Mouse (Mus musculus): ENCODE data around the gene Cdk8.

Gene Cdk8

DNA sequence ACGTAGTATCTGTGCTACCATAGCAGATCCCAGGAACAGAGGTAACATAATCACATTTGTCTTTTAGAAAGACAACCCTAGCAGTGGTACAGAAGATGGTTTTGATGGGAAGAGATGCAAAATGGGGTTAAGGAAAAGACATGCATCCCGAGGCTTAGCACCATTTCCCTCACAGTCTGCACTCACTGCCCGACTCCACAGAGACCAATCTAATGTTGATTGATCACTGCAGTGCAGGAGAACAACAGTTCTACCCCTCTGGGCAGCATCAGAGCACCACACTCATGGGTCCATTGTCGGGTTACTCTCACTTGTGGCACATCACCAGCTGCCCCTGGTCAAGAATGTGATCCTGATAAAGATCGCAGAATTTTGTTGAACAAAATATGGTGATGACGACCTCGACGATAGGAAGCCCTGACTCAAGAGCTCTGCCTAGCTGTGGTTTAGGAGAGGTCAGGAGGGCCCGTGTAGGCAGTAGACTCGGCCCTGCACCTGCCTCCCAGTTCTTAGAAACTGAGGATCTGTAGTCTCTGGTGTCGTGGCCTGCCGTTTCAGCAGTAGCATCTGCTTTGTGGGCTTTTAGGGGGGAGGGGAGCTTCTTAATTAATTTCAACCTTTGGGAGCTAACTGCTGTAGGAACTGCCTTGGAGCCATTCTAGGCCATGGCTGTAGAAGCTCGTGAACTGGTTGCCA lies 51.0 kb downstream of the Cdk8 start:
- DNase-seq, result no peak

DNA sequence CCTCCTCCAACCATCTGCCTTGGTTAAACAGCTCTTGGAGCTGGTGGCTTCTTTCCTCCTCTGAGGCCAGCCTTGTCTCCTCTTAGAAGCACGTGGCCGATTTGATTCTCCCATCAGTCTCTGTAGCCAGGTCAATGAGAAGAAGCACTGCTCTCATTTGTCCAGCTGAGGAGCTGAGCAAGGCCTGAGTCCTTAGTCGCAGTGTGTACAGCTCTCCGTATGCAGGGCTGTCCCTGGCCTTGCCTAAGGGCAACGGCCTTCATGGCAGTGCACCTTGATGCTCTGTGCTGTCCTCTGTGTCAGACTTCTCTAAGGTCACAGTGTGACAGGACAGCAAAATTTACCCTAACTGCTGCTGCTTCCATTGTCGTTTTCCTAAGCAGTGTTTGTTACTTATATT lies 52.9 kb downstream of the Cdk8 start:
- no peak for DNase-seq

DNA sequence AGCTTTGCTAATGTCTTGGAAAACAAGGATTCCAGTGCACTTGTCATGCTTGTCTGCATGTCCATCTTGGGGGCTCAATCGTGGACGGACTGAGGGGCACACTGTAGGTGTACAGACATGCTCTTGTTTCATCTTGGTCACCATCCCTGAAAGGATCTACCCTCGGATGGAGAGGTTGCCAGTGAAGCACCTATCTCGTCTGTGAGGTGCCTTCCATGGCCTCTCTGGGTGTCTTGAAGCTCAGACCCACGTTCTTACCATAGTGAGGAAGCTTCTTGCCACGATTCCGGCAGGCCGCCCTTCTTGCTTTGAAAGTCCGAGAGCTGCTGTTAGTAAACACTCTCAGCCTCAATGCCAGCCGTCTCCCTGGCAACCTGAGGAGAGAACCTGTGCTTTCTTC lies 56.4 kb downstream of the Cdk8 start:
- no peak for DNase-seq

DNA sequence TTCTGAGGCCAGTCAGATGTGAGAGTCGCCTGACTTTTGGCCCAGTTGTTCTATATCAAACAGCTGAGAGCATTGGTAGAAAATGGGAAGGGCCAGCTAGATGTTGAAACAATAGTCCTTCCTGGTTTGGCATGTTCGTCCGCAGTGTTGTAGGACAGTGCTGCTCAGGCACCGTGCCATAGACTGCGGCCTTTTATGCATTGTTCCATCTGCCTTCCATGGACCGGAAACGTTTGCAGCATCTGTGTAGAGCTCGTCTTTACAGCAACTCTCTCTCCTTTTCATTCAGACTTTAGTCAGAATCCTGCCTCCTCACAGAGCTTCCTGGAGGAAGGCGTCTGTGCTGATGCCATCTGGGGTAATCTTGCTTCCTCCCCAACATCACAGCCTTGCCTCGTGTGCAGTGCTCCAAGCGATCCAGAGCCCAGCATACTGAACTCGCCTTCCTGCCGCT lies 57.0 kb downstream of the Cdk8 start:
- DNase-seq, result no peak

DNA sequence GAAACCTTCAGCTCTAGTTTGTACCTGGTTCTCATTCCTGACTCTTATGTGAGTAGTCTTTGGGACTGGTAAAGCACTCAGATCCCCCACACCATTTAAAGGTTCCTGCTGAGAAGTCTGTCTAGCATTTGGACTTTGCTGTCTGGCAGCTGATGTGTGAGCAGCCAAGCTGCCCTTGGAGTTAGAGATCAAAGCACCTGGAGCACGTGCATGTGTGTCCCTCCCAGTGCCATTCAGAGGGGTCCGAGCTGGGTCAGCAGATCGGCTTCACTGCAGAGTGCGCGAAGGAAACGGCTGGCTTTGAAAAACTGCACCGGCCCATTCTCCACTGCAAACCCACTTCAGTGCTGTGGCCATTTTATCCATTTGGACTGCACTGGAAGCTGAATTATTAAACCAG lies 58.9 kb downstream of the Cdk8 start:
- DNase-seq, result no peak

DNA sequence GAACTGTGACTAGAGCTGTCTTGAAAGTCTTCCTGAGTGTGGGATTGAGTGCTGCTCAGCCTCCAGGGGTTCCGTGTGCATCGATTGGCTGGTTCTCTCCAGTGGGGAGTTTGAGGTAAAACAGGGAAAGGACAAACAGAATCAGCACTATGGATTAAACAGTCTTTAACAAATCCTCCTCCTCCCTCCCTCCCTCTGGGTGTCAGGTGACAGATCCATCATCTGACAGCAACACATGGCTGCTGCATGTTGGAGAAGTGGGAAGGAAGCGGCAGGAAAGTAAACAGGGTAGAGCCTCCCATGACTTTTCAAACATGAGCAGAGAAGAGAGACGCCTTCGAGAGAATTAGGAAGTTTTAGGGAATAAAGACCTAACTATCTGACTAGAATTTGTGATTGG lies 59.4 kb downstream of the Cdk8 start:
- no peak for DNase-seq

DNA sequence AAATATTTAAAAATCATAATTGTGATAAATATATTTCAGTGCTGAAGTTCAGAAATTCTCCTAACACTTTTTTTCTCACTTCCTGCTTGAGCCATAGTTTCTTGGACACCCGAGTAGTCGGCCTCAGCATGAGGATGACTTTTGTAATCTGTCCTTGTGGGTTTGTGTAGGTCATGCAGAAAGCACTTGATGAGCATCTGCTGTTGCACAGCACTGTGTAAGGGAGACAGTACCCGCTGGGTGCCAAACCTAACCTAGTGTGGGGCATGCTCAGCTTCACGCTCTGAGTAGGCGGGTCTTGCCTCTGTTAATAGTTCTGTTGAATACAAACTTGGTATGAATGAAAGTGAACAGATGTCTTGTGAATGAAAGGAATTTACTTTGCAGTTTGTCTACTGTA lies 60.5 kb downstream of the Cdk8 start:
- DNase-seq, result no peak

DNA sequence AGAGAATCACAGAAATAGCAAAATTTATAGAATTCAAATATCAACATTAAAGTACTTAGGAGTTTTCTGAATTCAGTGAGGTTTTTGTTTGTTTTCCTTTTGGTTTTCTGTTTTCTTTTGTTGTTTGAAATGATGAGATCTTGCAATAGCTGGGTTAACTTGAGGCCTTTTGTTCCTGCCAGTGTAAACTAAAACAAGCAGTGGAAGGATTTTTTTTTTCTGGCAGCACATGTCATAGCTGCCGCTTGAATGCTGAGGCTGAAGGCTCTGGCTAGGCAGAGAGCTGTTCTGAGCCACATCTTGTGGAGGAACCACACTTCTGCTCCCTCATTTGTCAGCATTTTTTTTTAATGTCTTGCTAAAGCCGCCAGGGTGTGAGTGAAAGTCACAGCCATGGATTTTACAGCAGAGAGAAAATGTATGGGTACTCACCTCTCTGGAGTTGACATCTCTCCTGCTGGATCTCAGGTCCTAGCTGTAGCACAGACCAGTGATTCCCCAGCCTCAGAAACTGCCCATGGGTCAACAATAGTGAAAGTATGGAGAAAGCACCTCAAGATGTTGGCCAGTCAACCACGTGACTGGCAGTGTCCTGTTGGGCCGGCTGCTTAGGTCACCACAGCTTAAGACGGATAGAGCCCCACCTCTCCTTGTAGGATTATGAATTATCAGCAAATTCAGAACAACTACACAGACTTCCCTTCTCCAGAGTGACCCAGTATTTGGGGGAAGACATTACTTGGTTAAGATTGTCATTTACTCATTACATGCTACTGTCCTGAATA lies 62.1 kb downstream of the Cdk8 start:
- no peak for DNase-seq

DNA sequence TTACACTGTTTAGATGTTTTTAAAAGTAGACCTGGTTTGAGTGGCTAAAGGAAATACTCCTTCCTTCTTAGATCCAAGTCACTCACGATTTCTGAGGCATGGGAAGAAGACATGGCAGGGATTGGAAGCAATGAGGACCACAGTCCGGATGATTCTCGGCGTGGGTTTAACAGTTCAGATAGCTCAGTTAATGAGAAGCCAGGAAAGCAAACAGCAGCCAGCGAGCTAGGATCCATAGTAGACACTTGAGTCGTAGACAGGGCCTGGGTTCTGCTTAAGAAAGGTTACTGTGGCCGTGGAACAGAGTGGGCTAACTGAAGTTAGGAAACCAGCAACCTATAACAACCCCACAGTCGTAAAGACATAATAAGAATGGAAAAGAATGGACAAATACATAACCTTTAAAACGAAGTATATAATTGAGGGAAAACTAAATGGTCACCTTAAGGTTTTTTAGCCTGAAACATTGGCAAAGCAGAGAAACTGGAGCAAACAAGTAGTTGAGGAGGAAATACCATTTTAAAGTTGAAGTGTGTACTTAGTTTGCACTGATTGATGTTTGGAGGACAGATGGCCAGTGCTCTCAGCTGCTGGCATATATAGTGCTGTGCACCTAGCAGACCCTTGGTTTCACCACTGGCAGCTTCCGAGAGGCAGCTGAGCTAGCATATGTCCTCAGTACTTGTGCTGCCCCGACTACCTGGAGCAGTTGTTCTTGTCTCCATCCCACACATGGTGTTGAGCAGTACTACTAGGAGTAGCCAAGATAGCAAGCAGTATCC lies 63.1 kb downstream of the Cdk8 start:
- no peak for DNase-seq

DNA sequence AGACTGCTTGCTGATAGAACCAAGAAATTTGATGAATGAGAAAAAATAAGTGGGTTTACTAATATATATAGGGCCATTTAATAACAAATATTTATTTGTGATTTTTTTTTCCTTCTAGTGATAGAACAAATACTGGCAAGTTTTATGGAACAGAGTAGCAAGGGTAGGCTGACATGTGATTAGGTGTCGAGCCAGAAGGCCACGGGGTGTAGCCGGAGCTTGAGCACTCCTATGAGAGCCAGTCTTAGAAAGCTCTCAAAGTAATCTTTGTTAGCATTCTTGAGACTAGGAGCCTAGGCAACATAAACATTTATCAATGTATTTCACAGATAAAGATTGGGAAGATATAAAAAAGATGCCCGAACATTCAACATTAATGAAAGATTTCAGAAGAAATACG lies 63.8 kb downstream of the Cdk8 start:
- DNase-seq, result no peak

DNA sequence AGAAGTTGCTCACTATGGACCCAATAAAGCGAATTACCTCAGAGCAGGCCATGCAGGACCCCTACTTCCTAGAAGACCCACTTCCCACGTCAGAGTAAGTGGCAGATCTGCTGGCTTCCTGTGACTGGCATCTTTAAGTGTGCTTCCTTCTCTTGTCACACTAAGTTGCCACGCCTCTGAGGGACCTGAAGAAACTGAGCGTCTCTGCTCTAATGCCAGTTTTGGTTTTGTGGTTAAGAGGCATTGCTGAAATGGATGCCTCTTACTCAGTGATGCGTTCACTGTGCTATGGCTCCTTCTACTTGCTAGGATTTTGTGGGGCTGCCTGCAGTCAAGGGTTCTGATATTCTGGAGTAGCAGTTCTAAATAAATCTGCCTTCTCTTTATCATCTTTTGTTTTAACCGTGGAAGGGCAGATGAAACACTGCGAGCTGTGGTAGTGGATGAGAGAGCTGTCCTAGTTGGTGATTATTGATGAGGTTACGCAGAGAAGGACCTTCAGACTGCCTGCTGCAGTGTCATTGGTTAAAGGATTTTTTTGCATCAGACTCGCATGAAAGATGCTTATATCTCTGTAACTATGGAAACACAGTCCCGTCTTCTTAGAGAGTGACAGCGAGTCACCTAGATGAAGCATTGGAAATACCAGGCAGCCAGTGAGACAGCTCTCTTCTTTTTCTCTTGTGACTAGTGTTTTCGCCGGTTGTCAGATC lies 67.9 kb downstream of the Cdk8 start:
- no peak for DNase-seq

DNA sequence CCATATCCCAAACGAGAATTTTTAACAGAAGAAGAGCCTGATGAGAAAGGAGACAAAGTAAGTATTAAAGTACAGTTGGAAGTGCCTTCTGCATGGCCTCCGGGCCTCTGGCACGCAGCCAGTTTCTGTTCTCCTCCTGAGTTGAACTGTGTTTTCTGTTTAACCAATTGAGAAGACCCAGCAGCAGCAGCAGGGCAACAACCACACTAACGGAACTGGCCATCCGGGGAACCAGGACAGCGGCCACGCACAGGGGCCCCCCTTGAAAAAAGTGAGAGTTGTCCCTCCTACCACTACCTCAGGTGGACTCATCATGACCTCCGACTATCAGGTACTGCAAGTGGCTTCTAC lies 68.5 kb downstream of the Cdk8 start:
- peak; percentile 72 for DNase-seq

DNA sequence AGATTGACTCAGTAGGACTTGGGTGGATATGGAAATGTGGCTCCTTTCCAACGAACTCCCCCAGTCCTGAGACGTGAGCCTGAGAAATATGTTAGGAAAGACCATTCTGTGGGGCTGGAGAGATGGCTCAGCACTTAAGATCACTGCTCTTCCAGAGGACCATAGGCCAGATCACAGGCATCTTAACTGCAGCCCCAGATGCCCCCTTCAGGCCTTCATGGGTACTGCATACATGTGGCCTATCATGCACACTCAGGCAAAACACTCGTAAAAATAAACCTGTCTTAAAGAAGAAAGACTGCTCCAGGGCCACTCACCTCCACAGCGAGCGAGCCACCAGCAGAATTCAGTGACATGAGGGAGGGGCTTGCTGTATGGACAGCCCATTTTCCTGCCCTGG lies 72.4 kb downstream of the Cdk8 start:
- peak; percentile 67 for DNase-seq

DNA sequence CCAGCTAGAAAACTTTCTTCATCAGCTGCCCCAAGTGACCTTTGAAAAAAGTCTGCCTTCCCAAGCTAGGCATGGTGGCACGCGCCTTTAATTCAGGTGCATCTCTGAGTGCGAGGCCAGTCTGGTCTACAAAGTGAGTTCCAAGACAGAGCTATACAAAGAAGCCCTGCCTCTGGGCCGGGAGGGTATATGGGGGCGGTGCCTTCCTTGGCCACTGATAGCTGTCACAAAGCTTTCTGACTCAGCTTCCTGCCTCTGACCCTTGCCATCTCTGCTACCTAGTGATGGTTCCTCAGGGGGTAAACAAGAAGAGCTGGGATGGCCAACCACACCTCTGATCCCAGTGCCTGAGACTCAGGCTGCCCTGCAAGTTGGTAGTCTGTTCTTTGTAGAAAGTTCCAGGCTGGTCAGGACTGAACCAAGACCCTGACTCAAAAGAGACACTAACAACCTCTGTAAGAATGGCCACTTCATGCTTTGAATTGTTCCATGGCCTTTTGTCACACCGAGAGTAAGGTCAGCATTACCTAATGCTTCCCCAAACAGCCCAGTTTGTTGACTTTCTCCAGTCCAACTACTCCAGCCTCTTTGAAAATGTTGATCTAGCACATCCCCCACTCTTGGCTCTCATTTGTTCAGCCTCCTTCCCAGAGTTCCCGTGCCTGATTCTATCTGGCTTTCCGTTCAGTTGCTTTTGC lies 76.2 kb downstream of the Cdk8 start:
- DNase-seq, result no peak

DNA sequence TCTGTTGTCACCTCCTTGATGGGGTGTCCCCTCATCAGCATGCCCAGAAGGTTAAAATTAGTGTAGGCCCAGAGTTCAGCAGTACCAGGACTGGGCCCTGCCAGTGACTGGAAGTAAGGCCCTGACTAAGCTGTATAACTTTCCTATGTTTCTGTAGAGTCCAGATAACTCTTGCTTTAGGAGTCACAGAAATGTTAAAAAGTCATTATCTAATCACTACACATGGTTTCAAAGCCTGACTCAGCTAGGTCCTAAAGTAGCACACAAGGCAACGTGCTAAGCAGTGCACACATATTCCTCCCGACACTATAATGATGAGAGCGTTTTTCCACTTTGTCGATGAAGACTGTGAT lies 76.7 kb downstream of the Cdk8 start:
- DNase-seq, result no peak

DNA sequence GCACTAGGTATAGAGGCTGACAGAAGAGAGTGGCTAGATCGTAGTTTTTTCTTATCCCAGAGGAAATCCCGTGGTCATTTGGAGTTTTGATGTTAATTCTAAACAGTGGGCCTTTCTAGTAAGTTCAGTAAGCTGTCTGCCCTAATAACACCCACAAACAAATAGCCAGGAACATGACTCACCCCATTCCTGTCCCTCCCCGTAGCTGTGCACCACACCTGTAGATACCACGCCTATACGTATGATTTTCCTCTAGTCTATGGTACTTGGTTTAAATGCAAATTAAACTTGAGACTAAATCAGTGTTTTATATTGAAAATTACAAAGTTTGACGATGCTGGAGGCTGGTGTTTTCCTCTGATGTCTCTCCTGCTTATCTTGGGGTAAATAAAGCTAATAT lies 83.5 kb downstream of the Cdk8 start:
- no peak for DNase-seq

DNA sequence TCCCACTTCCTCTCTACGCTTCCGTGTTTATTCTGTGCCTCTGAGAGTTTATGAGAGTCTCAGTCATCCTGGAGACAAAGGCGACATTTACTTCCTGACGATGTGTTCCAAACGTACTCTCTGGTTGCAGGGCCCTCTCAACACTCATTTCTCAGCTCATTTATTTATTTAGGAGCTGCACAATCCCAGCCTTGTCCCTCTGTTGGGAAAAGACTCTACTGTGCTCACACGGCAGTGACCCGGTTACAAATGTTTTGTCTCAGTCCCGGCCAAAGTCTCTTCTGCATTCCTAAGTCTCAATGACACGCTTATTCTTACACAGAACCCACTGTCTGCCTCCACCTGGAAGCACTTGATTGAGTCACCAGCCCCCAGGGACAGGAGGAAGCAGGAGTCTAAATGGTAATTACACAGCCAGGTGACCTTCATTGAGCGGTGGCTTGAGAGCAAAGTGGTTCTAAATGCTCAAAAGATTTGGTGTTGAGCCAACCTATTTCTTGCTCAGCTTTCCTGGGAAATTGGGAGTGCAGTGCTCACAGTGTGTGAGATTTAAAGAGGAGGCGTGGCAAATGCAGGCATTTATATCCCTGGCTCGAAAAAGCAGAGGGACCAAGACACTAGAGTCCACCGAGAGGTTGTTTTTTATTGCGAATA lies 84.4 kb downstream of the Cdk8 start:
- DNase-seq, result no peak

DNA sequence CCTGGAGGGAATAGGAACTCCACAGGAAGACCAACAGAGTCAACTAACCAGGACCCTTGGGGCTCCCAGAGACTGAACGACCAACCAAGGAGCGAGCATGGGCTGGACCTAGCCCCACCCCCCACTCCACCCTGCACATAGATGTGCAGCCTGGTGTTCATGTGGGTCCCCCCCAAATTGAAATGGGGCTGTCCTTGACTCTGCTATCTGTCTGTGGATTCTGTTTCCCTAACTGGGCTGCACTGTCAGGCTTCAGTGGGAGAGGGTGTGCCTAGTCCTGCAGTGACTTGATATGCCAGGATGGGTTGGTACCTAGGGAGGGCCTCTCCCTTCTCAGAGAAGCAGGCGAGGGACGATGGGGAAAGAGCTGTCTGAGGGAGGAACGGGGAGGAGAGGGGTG lies 85.3 kb downstream of the Cdk8 start:
- DNase-seq, result no peak

DNA sequence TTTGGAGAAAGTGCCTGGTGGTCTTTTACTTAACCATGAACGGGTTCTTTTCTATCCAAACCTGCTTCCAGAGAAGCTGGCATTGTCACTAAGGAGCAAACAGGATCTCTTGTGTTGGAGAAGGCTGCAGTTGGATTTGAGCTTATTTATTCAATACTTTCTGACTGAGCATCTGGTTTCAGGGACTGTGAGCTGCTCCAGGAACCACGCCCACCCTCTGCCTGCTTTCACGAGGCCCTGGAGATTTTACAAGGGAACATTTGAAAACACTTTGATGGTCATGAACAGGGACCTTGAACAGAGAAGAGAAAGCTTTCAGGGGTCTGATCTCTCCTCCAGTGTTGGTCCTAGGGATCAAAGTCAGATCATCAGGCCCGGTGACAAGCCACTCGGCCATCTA lies 87.0 kb downstream of the Cdk8 start:
- DNase-seq, result peak; percentile 38

DNA sequence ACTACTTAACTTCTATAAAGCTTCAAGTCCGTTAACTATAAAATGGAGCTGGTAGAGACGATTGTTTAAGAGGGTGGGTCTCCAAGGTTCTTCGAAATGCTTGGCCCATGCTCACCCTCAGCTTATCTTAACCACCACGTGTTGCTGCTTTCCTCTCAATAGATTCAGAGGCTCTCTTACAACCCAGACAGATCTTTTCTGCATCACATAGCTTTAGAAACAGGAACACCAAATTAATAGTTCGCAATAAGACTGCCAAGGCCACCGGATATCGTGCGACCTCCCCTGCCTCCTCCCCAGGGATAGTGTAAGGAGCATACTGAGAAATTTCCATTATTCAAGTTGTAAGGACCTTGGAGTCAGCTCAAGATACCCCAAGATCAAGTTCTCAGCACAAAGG lies 87.4 kb downstream of the Cdk8 start:
- DNase-seq, result no peak

DNA sequence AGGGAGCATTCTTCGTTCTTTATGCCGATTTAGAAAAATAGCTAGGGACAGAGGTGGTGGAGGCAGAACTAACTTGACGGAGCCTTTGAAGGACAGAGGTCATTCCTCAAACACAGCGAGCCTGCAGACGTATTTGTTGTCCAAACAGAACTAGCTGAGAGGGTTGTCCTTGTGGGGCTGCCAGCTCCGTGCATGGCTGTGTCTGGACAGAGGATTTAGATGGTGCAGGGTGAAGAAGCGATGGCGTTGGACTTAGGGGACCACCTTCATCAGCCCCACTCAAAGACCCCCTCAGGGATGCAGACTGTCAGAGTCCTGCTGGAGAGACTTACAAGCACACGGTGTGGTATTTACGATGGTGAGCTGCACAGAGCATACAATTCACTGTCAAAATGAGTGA lies 97.9 kb downstream of the Cdk8 start:
- DNase-seq, result no peak

DNA sequence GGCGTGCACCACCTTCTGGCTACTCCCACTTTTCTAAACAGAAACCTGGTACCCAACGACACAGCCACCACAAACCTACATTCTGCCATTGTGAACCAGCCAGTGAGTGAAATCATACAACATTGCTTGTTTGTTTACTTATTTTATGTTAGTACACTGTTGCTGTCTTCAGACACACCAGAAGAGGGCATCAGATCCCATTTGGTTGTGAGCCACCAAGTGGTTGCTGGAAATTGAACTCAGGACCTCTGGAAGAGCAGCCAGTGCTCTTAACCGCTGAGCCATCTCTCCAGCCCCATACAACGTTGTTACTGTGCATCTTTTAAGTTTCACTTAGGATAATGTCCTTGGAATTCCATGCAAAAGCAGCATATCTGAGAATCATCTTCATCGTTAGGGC lies 98.5 kb downstream of the Cdk8 start:
- DNase-seq, result no peak

All from right cerebral cortex, postnatal 14 days (tissue).